Mouse (Mus musculus) spleen, adult 2 months (tissue): ENCODE results near the gene Cdh13.
A peak's percentile ranks its signal among the peaks of the same experiment; 100 is the strongest.

Experiments used
- CTCF ChIP-seq: fragments of 200-500 bp; IDR thresholded peaks from 2 replicates; pipeline ENCODE4 v1.5.1; 2011; ENCODE audit warnings: mild to moderate bottlenecking, inconsistent platforms; ENCODE audit not compliant: insufficient read depth, insufficient read length, insufficient replicate concordance; ENCODE audit errors: extremely low read depth
- POLR2A ChIP-seq: fragments of 200-500 bp; IDR thresholded peaks from 2 replicates; pipeline ENCODE4 v1.6.1; 2011; ENCODE audit warnings: low read depth, low read length, inconsistent platforms

DNA sequence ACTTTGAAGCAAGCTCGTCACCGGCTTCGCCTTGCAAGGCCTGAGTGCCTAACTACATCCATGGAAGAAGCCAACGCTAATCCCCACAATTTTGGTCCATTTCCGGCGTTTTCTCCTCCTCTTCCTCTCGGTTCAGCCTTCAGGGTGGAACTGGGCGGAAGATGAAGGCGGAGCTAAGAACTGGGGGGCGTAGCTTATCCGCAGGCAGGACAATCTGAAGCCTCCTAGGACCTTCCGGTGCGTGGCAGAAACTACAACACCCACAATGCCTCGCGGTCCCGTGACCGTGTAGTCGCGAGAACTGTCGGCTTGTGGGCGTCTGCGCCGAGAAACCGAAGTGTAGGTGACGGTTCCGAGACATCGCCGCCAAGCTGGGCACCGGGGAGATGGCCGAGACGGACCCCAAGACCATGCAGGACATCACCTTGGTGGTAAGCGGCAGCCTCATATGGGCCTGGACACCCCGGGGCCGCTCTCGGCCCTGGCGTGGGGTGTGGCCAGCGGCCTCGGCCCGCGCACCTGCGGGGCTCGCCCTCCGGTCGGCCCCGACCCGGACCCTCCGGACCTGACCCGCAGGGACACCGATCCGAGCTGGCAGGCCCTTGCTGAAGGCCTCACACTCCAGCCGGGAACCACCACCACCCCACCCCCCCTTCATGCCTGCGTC, 1060.8 kb downstream of the Cdh13 start, which contains the start of gene Hsbp1:
- TF ChIP-seq CTCF, result no peak
- peak; percentile 66 for TF ChIP-seq POLR2A
